Mouse (Mus musculus): ENCODE measurements around the gene Tspan31. TPM values are rescaled to one million over a fixed set of nuclear protein-coding genes. Genes with fewer than 3 reads are reported as not detected.

The Tspan31 gene
- total and polyA plus RNA-seq, 2 experiments from 2014 or later, result 73.5 to 117 TPM

- ATAC-seq (ENCODE audit: insufficient read depth, low read depth) (0 out of 2 replicates have a peak, but pooled peaks have one; percentile 24), DNase-seq (ENCODE audit: low spot score) (no peak)
- TF ChIP-seq EP300 (IDR thresholded peaks at IDR 0.05; ENCODE audit: low read depth), result no peak
- no peak for TF ChIP-seq CTCF (IDR thresholded peaks at IDR 0.05; ENCODE audit: low read depth)
- H3K27me3 ChIP-seq (ENCODE audit: control insufficient read depth, insufficient read depth, low read length), result peaks cover 56% of the 10 kb centered on the region
- H3K4me2 ChIP-seq (ENCODE audit: low read depth, low read length), result peak overlapping the region; percentile 43
- peaks cover 8% of the 10 kb centered on the region for H3K4me1 ChIP-seq (ENCODE audit: control insufficient read depth, insufficient read depth)
- H3K4me3 ChIP-seq (ENCODE audit: low read depth, low read length), result peak overlapping the region; percentile 28
- H3K27ac ChIP-seq (ENCODE audit: low read depth), result no peak overlapping the region
- no peaks in the 10 kb centered on the region for H3K9me3 ChIP-seq (replicated peaks; ENCODE audit: control insufficient read depth, low read length)
- H3K36me3 ChIP-seq (replicated peaks; ENCODE audit: control insufficient read depth, insufficient read depth, low read length), result peaks cover 9% of the 10 kb centered on the region; the same call in 1 of the 2 replicates
- WGBS, result 13% methylated on average over 49 of the region's 51 CpGs
- H3K9ac ChIP-seq (replicated peaks; ENCODE audit: low read depth, low read length), result no peak overlapping the region
These were observed 21.7 kb upstream of the Tspan31 start for GRCm38 (mm10) chr10:127091507-127092396.

- H3K4me2 ChIP-seq (ENCODE audit: low read depth, low read length), result peak overlapping the region; percentile 43
- DNase-seq (ENCODE audit: low spot score) (peak; percentile 32), ATAC-seq (ENCODE audit: insufficient read depth, low read depth) (peak; percentile 54)
- no peak overlapping the region for H3K9ac ChIP-seq (replicated peaks; ENCODE audit: low read depth, low read length)
- WGBS, result 12% methylated on average over 57 of the region's 57 CpGs
- no peak for TF ChIP-seq CTCF (IDR thresholded peaks at IDR 0.05; ENCODE audit: low read depth)
- TF ChIP-seq EP300 (IDR thresholded peaks at IDR 0.05; ENCODE audit: low read depth), result no peak
- peaks cover under 1% of the 10 kb centered on the region; the same call in 1 of the 2 replicates for H3K36me3 ChIP-seq (replicated peaks; ENCODE audit: control insufficient read depth, insufficient read depth, low read length)
- H3K27me3 ChIP-seq (ENCODE audit: control insufficient read depth, insufficient read depth, low read length), result peaks cover 56% of the 10 kb centered on the region
- peaks cover 8% of the 10 kb centered on the region for H3K4me1 ChIP-seq (ENCODE audit: control insufficient read depth, insufficient read depth)
- H3K9me3 ChIP-seq (replicated peaks; ENCODE audit: control insufficient read depth, low read length), result no peaks in the 10 kb centered on the region
- H3K4me3 ChIP-seq (ENCODE audit: low read depth, low read length), result peak overlapping the region; percentile 28; the same call in 1 of the 2 replicates
- H3K27ac ChIP-seq (ENCODE audit: low read depth), result no peak overlapping the region
These were observed 20.7 kb upstream of the Tspan31 start for GRCm38 (mm10) chr10:127090560-127091411.

GRCm38 (mm10) chr10:127085633-127086032 lies 15.6 kb upstream of the Tspan31 start:
- Histone ChIP-seq H3K36me3 (replicated peaks; ENCODE audit: control insufficient read depth, insufficient read depth, low read length) (no peaks in the 10 kb centered on the region), H3K4me1 (ENCODE audit: control insufficient read depth, insufficient read depth) (no peaks in the 10 kb centered on the region), H3K27me3 (ENCODE audit: control insufficient read depth, insufficient read depth, low read length) (peaks cover 70% of the 10 kb centered on the region), H3K9me3 (replicated peaks; ENCODE audit: control insufficient read depth, low read length) (no peaks in the 10 kb centered on the region), H3K9ac (replicated peaks; ENCODE audit: low read depth, low read length) (no peak overlapping the region), H3K4me3 (ENCODE audit: low read depth, low read length) (no peak overlapping the region), H3K4me2 (ENCODE audit: low read depth, low read length) (no peak overlapping the region), H3K27ac (ENCODE audit: low read depth) (no peak overlapping the region)
- ATAC-seq (ENCODE audit: insufficient read depth, low read depth) (no peak), DNase-seq (ENCODE audit: low spot score) (no peak)
- WGBS, result 68% methylated on average over 6 of the region's 6 CpGs
- no peak for TF ChIP-seq EP300 (IDR thresholded peaks at IDR 0.05; ENCODE audit: low read depth)

- H3K4me3 ChIP-seq (ENCODE audit: low read depth, low read length), result no peak overlapping the region
- H3K27me3 ChIP-seq (ENCODE audit: control insufficient read depth, insufficient read depth, low read length), result peaks cover 70% of the 10 kb centered on the region
- H3K36me3 ChIP-seq (replicated peaks; ENCODE audit: control insufficient read depth, insufficient read depth, low read length), result no peaks in the 10 kb centered on the region
- no peak for DNase-seq (ENCODE audit: low spot score)
- 70% methylated on average over 9 of the region's 9 CpGs for WGBS
- no peak overlapping the region for H3K4me2 ChIP-seq (ENCODE audit: low read depth, low read length)
- H3K9ac ChIP-seq (replicated peaks; ENCODE audit: low read depth, low read length), result no peak overlapping the region
- no peak overlapping the region for H3K27ac ChIP-seq (ENCODE audit: low read depth)
- H3K9me3 ChIP-seq (replicated peaks; ENCODE audit: control insufficient read depth, low read length), result no peaks in the 10 kb centered on the region
- no peaks in the 10 kb centered on the region for H3K4me1 ChIP-seq (ENCODE audit: control insufficient read depth, insufficient read depth)
- no peak for TF ChIP-seq EP300 (IDR thresholded peaks at IDR 0.05; ENCODE audit: low read depth)
- no peak for TF ChIP-seq CTCF (IDR thresholded peaks at IDR 0.05; ENCODE audit: low read depth)
- ATAC-seq (ENCODE audit: insufficient read depth, low read depth), result no peak
These were observed 15.0 kb upstream of the Tspan31 start for GRCm38 (mm10) chr10:127085052-127085451.

GRCm38 (mm10) chr10:127083915-127084306 lies 13.8 kb upstream of the Tspan31 start:
- ATAC-seq (ENCODE audit: insufficient read depth, low read depth) (no peak), DNase-seq (ENCODE audit: low spot score) (no peak)
- no peak for TF ChIP-seq EP300 (IDR thresholded peaks at IDR 0.05; ENCODE audit: low read depth)
- no peak for TF ChIP-seq CTCF (IDR thresholded peaks at IDR 0.05; ENCODE audit: low read depth)
- Histone ChIP-seq H3K4me3 (ENCODE audit: low read depth, low read length) (no peak overlapping the region), H3K27me3 (ENCODE audit: control insufficient read depth, insufficient read depth, low read length) (peaks cover 70% of the 10 kb centered on the region), H3K27ac (ENCODE audit: low read depth) (no peak overlapping the region), H3K4me1 (ENCODE audit: control insufficient read depth, insufficient read depth) (no peaks in the 10 kb centered on the region), H3K9me3 (replicated peaks; ENCODE audit: control insufficient read depth, low read length) (no peaks in the 10 kb centered on the region), H3K4me2 (ENCODE audit: low read depth, low read length) (no peak overlapping the region), H3K9ac (replicated peaks; ENCODE audit: low read depth, low read length) (no peak overlapping the region), H3K36me3 (replicated peaks; ENCODE audit: control insufficient read depth, insufficient read depth, low read length) (no peaks in the 10 kb centered on the region)
- WGBS, result 35% methylated on average over 5 of the region's 5 CpGs
